Mouse (Mus musculus) CH12.LX (cell line): ENCODE measurements around the gene 9830107B12Rik. TPM values are rescaled to one million over a fixed set of nuclear protein-coding genes. Genes with fewer than 3 reads are reported as not detected.
"Not testable (repeated sequence)": the region's sequence is repeated elsewhere in the genome, so short reads cannot be mapped to it uniquely, and the experiment has no call there.

Experiments used
- DNase-seq: peaks from one replicate; pipeline ENCODE4 v3.0.0-alpha.2; 2013; ENCODE audit errors: extremely low read depth
- H3K27ac ChIP-seq: 2 replicates; pipeline ENCODE4 v1.5.1; 2012; ENCODE audit warnings: low read depth, mild to moderate bottlenecking, control low read depth, moderate library complexity; ENCODE audit not compliant: insufficient read depth
- H3K27me3 ChIP-seq: replicated peaks from 2 replicates; pipeline ENCODE3; 2012; ENCODE audit warnings: inconsistent platforms
- H3K36me3 ChIP-seq, 2 experiments: replicated peaks in 1 of 2; 2 replicates each; pipeline versions ENCODE3 to v1.6.1; 2012; ENCODE audit warnings: inconsistent platforms in 1 of 2, low read length in 1 of 2, mild to moderate bottlenecking in 1 of 2, mixed read lengths in 1 of 2, moderate library complexity in 1 of 2; ENCODE audit not compliant: control insufficient read depth in 1 of 2, insufficient read depth in 1 of 2
- H3K4me1 ChIP-seq, 2 experiments: 2 replicates each; pipeline ENCODE4 v1.6.1; 2012; ENCODE audit warnings: inconsistent platforms in 1 of 2, moderate library complexity in 1 of 2; ENCODE audit not compliant: insufficient read depth in 2 of 2, control insufficient read depth in 1 of 2
- H3K4me2 ChIP-seq: 2 replicates; pipeline ENCODE4 v1.6.1; 2012; ENCODE audit warnings: low read depth, mild to moderate bottlenecking, control low read depth; ENCODE audit not compliant: poor library complexity, insufficient read depth, severe bottlenecking
- H3K4me3 ChIP-seq, 3 experiments: fragments of 150-350 bp in 1 of 3; sonication (generic) in 1 of 3; replicated peaks in 1 of 3; 2 replicates each; pipeline versions ENCODE3 to v1.5.1; 2011 to 2012; ENCODE audit warnings: low read depth in 2 of 3, low read length in 2 of 3, mild to moderate bottlenecking in 2 of 3, moderate library complexity in 2 of 3, control low read depth in 1 of 3, improper control_type of control experiment in 1 of 3, inconsistent platforms in 1 of 3, mixed read lengths in 1 of 3; ENCODE audit not compliant: poor library complexity in 1 of 3
- H3K79me2 ChIP-seq: replicated peaks from 2 replicates; pipeline ENCODE4 v1.6.1; 2012; ENCODE audit warnings: mild to moderate bottlenecking, moderate library complexity; ENCODE audit not compliant: control insufficient read depth, poor library complexity, insufficient read depth, severe bottlenecking; ENCODE audit errors: extremely low read depth
- H3K9ac ChIP-seq: 2 replicates; pipeline ENCODE4 v1.6.1; 2012; ENCODE audit warnings: low read depth, mild to moderate bottlenecking, control low read depth, moderate library complexity; ENCODE audit not compliant: insufficient read depth
- H3K9me3 ChIP-seq: replicated peaks from 2 replicates; pipeline ENCODE3; 2012; ENCODE audit warnings: low read length, inconsistent platforms, mixed read lengths
- CHD1 ChIP-seq: IDR thresholded peaks from 2 replicates; pipeline ENCODE4 v1.6.1; 2012; ENCODE audit warnings: low read depth, low read length, improper control_type of control experiment, inconsistent platforms
- CHD2 ChIP-seq: IDR thresholded peaks from 2 replicates; pipeline ENCODE4 v1.6.1; 2011; ENCODE audit warnings: low read length, improper control_type of control experiment
- CTCF ChIP-seq, 2 experiments: IDR thresholded peaks in 1 of 2; conservative IDR thresholded peaks in 1 of 2; 2 replicates each; pipeline ENCODE4 v1.5.1; 2011 to 2012; ENCODE audit warnings: low read depth in 2 of 2, low read length in 2 of 2, improper control_type of control experiment in 1 of 2, inconsistent platforms in 1 of 2, mild to moderate bottlenecking in 1 of 2, moderate library complexity in 1 of 2
- E2F4 ChIP-seq: IDR thresholded peaks from 2 replicates; pipeline ENCODE4 v1.6.1; 2011; ENCODE audit warnings: low read depth, low read length, improper control_type of control experiment; ENCODE audit not compliant: insufficient replicate concordance
- ETS1 ChIP-seq: conservative IDR thresholded peaks from 2 replicates; pipeline ENCODE4 v1.6.1; 2012; ENCODE audit warnings: low read depth, mild to moderate bottlenecking, inconsistent platforms, low read length, improper control_type of control experiment, moderate library complexity
- GABPA ChIP-seq: IDR thresholded peaks from 2 replicates; pipeline ENCODE4 v1.6.1; 2012; ENCODE audit warnings: low read depth, low read length, improper control_type of control experiment, inconsistent platforms; ENCODE audit not compliant: insufficient replicate concordance
- HCFC1 ChIP-seq: IDR thresholded peaks from 2 replicates; pipeline ENCODE4 v1.6.1; 2012; ENCODE audit warnings: low read depth, mild to moderate bottlenecking, inconsistent platforms, low read length, improper control_type of control experiment
- KAT2A ChIP-seq: IDR thresholded peaks from 2 replicates; pipeline ENCODE4 v1.6.1; 2012; ENCODE audit warnings: low read length, improper control_type of control experiment, inconsistent platforms; ENCODE audit not compliant: insufficient replicate concordance
- MAFK ChIP-seq: IDR thresholded peaks from 2 replicates; pipeline ENCODE4 v1.6.1; 2011; ENCODE audit warnings: low read length, improper control_type of control experiment; ENCODE audit not compliant: insufficient replicate concordance
- MAZ ChIP-seq: IDR thresholded peaks from 2 replicates; pipeline ENCODE4 v1.6.1; 2012; ENCODE audit warnings: low read depth, mild to moderate bottlenecking, inconsistent platforms, low read length, improper control_type of control experiment, moderate library complexity
- MXI1 ChIP-seq: IDR thresholded peaks from 2 replicates; pipeline ENCODE4 v1.6.1; 2011; ENCODE audit warnings: mild to moderate bottlenecking, low read depth, low read length, improper control_type of control experiment
- NELFE ChIP-seq: IDR thresholded peaks from 2 replicates; pipeline ENCODE4 v1.6.1; 2011; ENCODE audit warnings: low read depth, low read length, improper control_type of control experiment
- NRF1 ChIP-seq: IDR thresholded peaks from 2 replicates; pipeline ENCODE4 v1.6.1; 2014; ENCODE audit warnings: low read depth, mild to moderate bottlenecking, inconsistent platforms, low read length, improper control_type of control experiment, moderate library complexity
- PAX5 ChIP-seq: IDR thresholded peaks from 2 replicates; pipeline ENCODE4 v1.6.1; 2012; ENCODE audit warnings: low read length, inconsistent platforms, mixed read lengths
- RAD21 ChIP-seq: IDR thresholded peaks from 2 replicates; pipeline ENCODE4 v1.6.1; 2011; ENCODE audit warnings: low read depth, mild to moderate bottlenecking, low read length, improper control_type of control experiment, moderate library complexity
- SIN3A ChIP-seq: IDR thresholded peaks from 2 replicates; pipeline ENCODE4 v1.6.1; 2012; ENCODE audit warnings: low read length, improper control_type of control experiment, inconsistent platforms
- TBP ChIP-seq: conservative IDR thresholded peaks from 2 replicates; pipeline ENCODE4 v1.6.1; 2011; ENCODE audit warnings: low read depth, low read length, improper control_type of control experiment
- ZC3H11A ChIP-seq: IDR thresholded peaks from 2 replicates; pipeline ENCODE4 v1.6.1; 2012; ENCODE audit warnings: low read depth, mild to moderate bottlenecking, inconsistent platforms, low read length, improper control_type of control experiment
- ZKSCAN1 ChIP-seq: IDR thresholded peaks from 2 replicates; pipeline ENCODE4 v1.6.1; 2012; ENCODE audit warnings: low read depth, inconsistent platforms, low read length, improper control_type of control experiment, borderline replicate concordance
- ZMIZ1 ChIP-seq: IDR thresholded peaks from 2 replicates; pipeline ENCODE4 v1.6.1; 2012; ENCODE audit warnings: low read depth, mild to moderate bottlenecking, inconsistent platforms, low read length, improper control_type of control experiment
- dilution Hi-C: fragments of 300-500 bp; cut with MboI; formaldehyde crosslinking; loops from 2 replicates; pipeline ENCODE4 v1.14.3; 2020; ENCODE audit warnings: low sequenced_read_pairs; ENCODE audit not compliant: extremely low pct_unique_long_range_greater_than_20kb, extremely low pct_ligation_motif_present
- in situ Hi-C: fragments of 300-500 bp; cut with MboI; formaldehyde crosslinking; loops from 3 replicates; pipeline ENCODE4 v1.14.3; 2019; ENCODE audit warnings: low sequenced_read_pairs, low pct_ligation_motif_present, low pct_unique_long_range_greater_than_20kb, mixed read lengths
- polyA plus RNA-seq: library from polyadenylated mRNA; unstranded; fragments of >175 nt; gene quantifications from 2 replicates; pipeline ENCODE4 v1.2.1, GENCODE M21; 2012; ENCODE audit warnings: low read depth; ENCODE audit not compliant: insufficient read length
- total RNA-seq, 2 experiments: library from RNA; depleted of rRNA; stranded (reverse); fragments of 300-350 nt in 1 of 2; fragments of >200 nt in 1 of 2; gene quantifications; 2 replicates each; pipeline ENCODE4 v1.2.3; 2012 to 2014

9830107B12Rik gene
- total and polyA plus RNA-seq, 3 experiments, result not detected

DNA sequence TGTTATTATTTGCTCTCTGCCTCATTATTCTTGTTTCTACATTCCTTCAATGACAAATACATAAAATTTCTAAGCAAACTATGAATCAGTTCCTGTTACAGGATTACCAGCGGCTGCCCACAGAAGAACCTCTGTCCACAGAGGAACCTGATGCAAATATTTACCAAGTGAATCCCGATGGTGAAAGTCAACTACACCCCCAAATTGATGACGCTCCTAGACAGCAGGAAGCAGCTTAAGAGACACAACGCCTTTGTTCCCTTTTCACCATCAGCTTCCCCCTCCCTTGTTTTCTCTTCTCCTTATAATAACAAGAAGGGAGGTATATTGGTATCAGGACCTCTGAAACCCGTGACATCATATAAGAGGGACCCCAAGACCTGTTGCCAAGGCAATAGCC lies 39.2 kb upstream of the 9830107B12Rik start:
- Histone ChIP-seq H3K4me1 (peaks cover 2 to 37% of the 10 kb centered on the region in 2 experiments; a peak in 2 of 4 replicates), H3K27ac (no peak overlapping the region), H3K27me3 (no peaks in the 10 kb centered on the region), H3K36me3 (no peaks in the 10 kb centered on the region), H3K9me3 (no peaks in the 10 kb centered on the region), H3K4me2 (no peak overlapping the region), H3K9ac (no peak overlapping the region), H3K79me2 (no peaks in the 10 kb centered on the region), H3K4me3 (no peak overlapping the region)
- dilution Hi-C loops, result no loop called here
- peak; percentile 20 for DNase-seq
- in situ Hi-C loops, result no loop called here
- TF ChIP-seq MAFK (no peak), MXI1 (no peak), RAD21 (no peak), ZC3H11A (no peak), GABPA (no peak), CHD2 (no peak), NRF1 (no peak), ZKSCAN1 (no peak), HCFC1 (no peak), CTCF (conservative IDR thresholded peaks at IDR 0.05 in 1 of 2, IDR thresholded peaks at IDR 0.05 in 1 of 2; ENCODE audit: low read depth in 2 of 2, low read length in 2 of 2) (no peak), SIN3A (no peak), MAZ (no peak), TBP (no peak), ETS1 (no peak), E2F4 (no peak), NELFE (no peak), PAX5 (no peak), ZMIZ1 (no peak), CHD1 (no peak), KAT2A (no peak)

DNA sequence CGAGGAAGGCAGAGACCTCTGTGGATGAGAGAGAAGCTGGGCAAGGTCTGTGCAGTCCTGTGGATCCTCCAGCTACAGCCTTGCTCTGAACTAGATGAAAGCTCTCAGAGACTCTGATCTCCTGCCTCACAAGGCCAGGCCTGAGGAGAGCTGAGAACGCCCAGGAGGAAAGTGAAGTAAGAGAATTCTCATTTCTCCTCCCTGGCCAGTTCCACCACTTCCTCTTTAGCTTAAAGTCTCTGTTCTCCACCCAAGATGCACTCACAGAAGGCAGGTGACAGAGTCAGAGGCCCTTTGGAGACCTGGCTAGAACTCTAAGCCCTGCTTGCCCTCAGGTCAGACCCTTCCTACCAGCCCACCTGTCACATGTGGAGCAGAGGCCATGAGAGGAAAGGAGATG lies 21.0 kb upstream of the 9830107B12Rik start, which contains the start of gene A530064D06Rik:
Gene A530064D06Rik, minus strand, starts transcription at position 173 of the 400 bp plus-strand sequence.
- in situ Hi-C loops, H3K4me2 ChIP-seq, H3K4me1 ChIP-seq, H3K9me3 ChIP-seq, H3K27me3 ChIP-seq, H3K27ac ChIP-seq, dilution Hi-C loops, H3K4me3 ChIP-seq, H3K79me2 ChIP-seq, H3K36me3 ChIP-seq, H3K9ac ChIP-seq: not testable (repeated sequence)
- DNase-seq, result peak; percentile 29
